Mouse (Mus musculus): ENCODE data around the gene Cadm1. TPM values are rescaled to one million over a fixed set of nuclear protein-coding genes. Genes with fewer than 3 reads are reported as not detected.
A peak's percentile ranks its signal among the peaks of the same experiment; 100 is the strongest.

Gene Cadm1
- polyA plus RNA-seq, 1 experiment = 4.0 TPM

GRCm38 (mm10) chr9:47866001-47866400 lies 336.0 kb downstream of the Cadm1 start:
- H3K4me1 ChIP-seq (ENCODE audit: control insufficient read depth, insufficient read depth, low read length) = no peaks in the 10 kb centered on the region
- no peak overlapping the region for H3K4me3 ChIP-seq (replicated peaks; ENCODE audit: control insufficient read depth, low read depth, low read length)
- TF ChIP-seq POLR2A (IDR thresholded peaks at IDR 0.05; ENCODE audit: borderline replicate concordance, control insufficient read depth, low read depth, low read length) (no peak), CTCF (IDR thresholded peaks at IDR 0.05; ENCODE audit: control insufficient read depth, insufficient read depth, low read length) (no peak)
- WGBS = 64% methylated on average over 1 of the region's 1 CpGs
- no peak overlapping the region for H3K27ac ChIP-seq (ENCODE audit: control insufficient read depth, insufficient read depth, low read depth, low read length, poor library complexity)

DNA sequence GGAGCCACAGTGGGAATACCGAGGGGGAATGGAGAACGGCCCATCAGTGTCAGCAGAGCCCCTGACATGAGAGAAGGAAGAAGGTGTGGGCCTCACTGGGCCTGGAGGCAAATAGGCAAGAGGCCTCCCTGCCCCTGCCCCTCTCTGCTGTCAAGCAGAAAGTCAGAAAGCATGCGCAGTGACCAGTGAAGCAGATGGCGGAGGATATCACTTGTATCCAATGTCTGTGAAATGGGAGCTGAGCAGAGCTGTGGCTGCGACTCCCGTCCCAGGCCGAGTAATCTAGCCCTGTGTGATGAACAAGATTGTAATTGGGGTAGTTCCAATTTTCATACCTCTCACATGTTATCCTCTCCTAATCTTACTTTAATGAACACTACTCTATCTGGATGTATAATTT lies 337.5 kb downstream of the Cadm1 start:
- TF ChIP-seq CTCF (IDR thresholded peaks at IDR 0.05; ENCODE audit: control insufficient read depth, insufficient read depth, low read length) (no peak), POLR2A (IDR thresholded peaks at IDR 0.05; ENCODE audit: borderline replicate concordance, control insufficient read depth, low read depth, low read length) (no peak)

GRCm38 (mm10) chr9:47869661-47870060 lies 339.7 kb downstream of the Cadm1 start:
- Histone ChIP-seq H3K4me3 (replicated peaks; ENCODE audit: control insufficient read depth, low read depth, low read length) (no peak overlapping the region), H3K27ac (ENCODE audit: control insufficient read depth, insufficient read depth, low read depth, low read length, poor library complexity) (no peak overlapping the region), H3K4me1 (ENCODE audit: control insufficient read depth, insufficient read depth, low read length) (no peaks in the 10 kb centered on the region)
- 74% methylated on average over 5 of the region's 5 CpGs for WGBS
- no peak for TF ChIP-seq POLR2A (IDR thresholded peaks at IDR 0.05; ENCODE audit: borderline replicate concordance, control insufficient read depth, low read depth, low read length)
- TF ChIP-seq CTCF (IDR thresholded peaks at IDR 0.05; ENCODE audit: control insufficient read depth, insufficient read depth, low read length) = no peak

More for the DNA sequence above, 337.5 kb downstream of the Cadm1 start:
- H3K27ac ChIP-seq (ENCODE audit: control insufficient read depth, insufficient read depth, low read depth, low read length, poor library complexity) = no peak overlapping the region
- no peaks in the 10 kb centered on the region for H3K4me1 ChIP-seq (ENCODE audit: control insufficient read depth, insufficient read depth, low read length)
- H3K4me3 ChIP-seq (replicated peaks; ENCODE audit: control insufficient read depth, low read depth, low read length) = no peak overlapping the region
- 82% methylated on average over 7 of the region's 7 CpGs for WGBS

- Histone ChIP-seq H3K27ac (ENCODE audit: control insufficient read depth, insufficient read depth, low read depth, low read length, poor library complexity) (no peak overlapping the region), H3K4me3 (replicated peaks; ENCODE audit: control insufficient read depth, low read depth, low read length) (no peak overlapping the region), H3K4me1 (ENCODE audit: control insufficient read depth, insufficient read depth, low read length) (no peaks in the 10 kb centered on the region)
- WGBS = 78% methylated on average over 10 of the region's 10 CpGs
- no peak for TF ChIP-seq CTCF (IDR thresholded peaks at IDR 0.05; ENCODE audit: control insufficient read depth, insufficient read depth, low read length)
Measured at GRCm38 (mm10) chr9:47876557-47877206, 346.7 kb downstream of the Cadm1 start.

- Histone ChIP-seq H3K4me1 (ENCODE audit: control insufficient read depth, insufficient read depth, low read length) (no peaks in the 10 kb centered on the region), H3K27ac (ENCODE audit: control insufficient read depth, insufficient read depth, low read depth, low read length, poor library complexity) (no peak overlapping the region), H3K4me3 (replicated peaks; ENCODE audit: control insufficient read depth, low read depth, low read length) (no peak overlapping the region)
- 76% methylated on average over 8 of the region's 8 CpGs for WGBS
- no peak for TF ChIP-seq POLR2A (IDR thresholded peaks at IDR 0.05; ENCODE audit: borderline replicate concordance, control insufficient read depth, low read depth, low read length)
- TF ChIP-seq CTCF (IDR thresholded peaks at IDR 0.05; ENCODE audit: control insufficient read depth, insufficient read depth, low read length) = no peak
Measured at GRCm38 (mm10) chr9:47880171-47880570, 350.2 kb downstream of the Cadm1 start.

DNA sequence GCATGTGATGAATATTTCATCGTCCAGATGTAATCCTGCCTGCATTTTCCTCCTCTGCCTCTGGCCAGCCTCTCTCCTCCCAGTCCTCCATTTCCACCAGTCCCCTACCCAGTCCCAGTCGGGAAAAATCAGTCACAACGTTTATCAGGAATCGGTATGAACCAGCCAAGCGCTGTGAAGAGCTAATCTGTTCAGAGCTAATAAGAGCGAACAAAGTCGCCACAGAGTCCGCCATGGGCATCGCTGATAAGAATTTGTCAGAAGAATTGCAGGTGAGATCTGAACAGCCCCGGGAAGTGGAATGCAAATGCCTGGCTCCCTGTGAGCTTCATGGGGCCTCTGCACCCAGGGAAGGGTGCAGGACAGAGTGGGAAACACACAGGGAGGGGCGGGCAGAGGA lies 352.4 kb downstream of the Cadm1 start:
- WGBS = 75% methylated on average over 11 of the region's 11 CpGs
- TF ChIP-seq CTCF (IDR thresholded peaks at IDR 0.05; ENCODE audit: control insufficient read depth, insufficient read depth, low read length) (no peak), POLR2A (IDR thresholded peaks at IDR 0.05; ENCODE audit: borderline replicate concordance, control insufficient read depth, low read depth, low read length) (no peak)
- no peak overlapping the region for H3K27ac ChIP-seq (ENCODE audit: control insufficient read depth, insufficient read depth, low read depth, low read length, poor library complexity)
- no peak overlapping the region for H3K4me3 ChIP-seq (replicated peaks; ENCODE audit: control insufficient read depth, low read depth, low read length)
- H3K4me1 ChIP-seq (ENCODE audit: control insufficient read depth, insufficient read depth, low read length) = no peaks in the 10 kb centered on the region

DNA sequence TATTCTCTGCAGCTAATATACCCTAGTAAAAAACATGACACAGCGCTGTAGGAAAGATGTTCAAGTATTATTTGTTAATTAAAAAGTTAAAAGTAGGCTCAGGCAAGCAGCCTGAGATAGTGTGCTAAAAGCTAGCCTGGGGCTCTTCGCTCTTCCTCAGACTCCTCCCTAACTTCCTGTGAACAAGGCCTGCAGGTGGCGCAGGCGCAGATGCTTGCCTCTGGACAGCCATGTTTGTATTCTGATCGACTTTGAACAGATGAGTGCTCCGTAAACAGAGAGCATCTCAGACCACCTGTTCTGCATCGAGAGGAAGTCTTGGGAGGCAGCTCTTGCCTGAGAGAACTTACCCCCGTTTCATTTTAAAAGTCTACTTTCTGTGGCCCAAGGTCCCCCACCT lies 361.7 kb downstream of the Cadm1 start:
- TF ChIP-seq POLR2A (IDR thresholded peaks at IDR 0.05; ENCODE audit: borderline replicate concordance, control insufficient read depth, low read depth, low read length) = no peak
- Histone ChIP-seq H3K27ac (ENCODE audit: control insufficient read depth, insufficient read depth, low read depth, low read length, poor library complexity) (no peak overlapping the region), H3K4me3 (replicated peaks; ENCODE audit: control insufficient read depth, low read depth, low read length) (no peak overlapping the region), H3K4me1 (ENCODE audit: control insufficient read depth, insufficient read depth, low read length) (no peaks in the 10 kb centered on the region)
- 81% methylated on average over 8 of the region's 8 CpGs for whole genome bisulfite sequencing

DNA sequence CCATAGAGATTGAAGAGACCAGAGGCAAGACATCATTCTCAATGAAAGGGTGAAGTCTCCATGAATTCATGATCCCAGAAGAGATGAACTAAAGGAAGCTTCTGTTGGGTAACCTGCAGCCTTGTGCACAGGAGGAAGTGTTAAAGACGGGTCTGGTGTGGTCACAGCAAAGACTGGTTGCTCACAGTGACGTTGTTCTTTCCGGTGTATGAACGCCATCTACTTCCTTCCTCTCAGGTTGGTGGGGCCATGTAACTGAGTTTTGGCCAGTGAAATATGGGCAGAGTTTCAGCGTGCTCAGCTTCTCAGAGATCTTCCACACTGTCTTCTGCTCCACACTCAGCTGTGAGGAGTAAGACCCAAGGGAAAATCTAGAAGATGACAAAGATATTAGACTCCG lies 363.0 kb downstream of the Cadm1 start:
- WGBS = 21% methylated on average over 6 of the region's 6 CpGs
- H3K27ac ChIP-seq (ENCODE audit: control insufficient read depth, insufficient read depth, low read depth, low read length, poor library complexity) = peak overlapping the region; percentile 59; the same call in 1 of the 2 replicates
- TF ChIP-seq POLR2A (IDR thresholded peaks at IDR 0.05; ENCODE audit: borderline replicate concordance, control insufficient read depth, low read depth, low read length) (no peak), CTCF (IDR thresholded peaks at IDR 0.05; ENCODE audit: control insufficient read depth, insufficient read depth, low read length) (no peak)
- H3K4me3 ChIP-seq (replicated peaks; ENCODE audit: control insufficient read depth, low read depth, low read length) = no peak overlapping the region
- no peaks in the 10 kb centered on the region for H3K4me1 ChIP-seq (ENCODE audit: control insufficient read depth, insufficient read depth, low read length)

DNA sequence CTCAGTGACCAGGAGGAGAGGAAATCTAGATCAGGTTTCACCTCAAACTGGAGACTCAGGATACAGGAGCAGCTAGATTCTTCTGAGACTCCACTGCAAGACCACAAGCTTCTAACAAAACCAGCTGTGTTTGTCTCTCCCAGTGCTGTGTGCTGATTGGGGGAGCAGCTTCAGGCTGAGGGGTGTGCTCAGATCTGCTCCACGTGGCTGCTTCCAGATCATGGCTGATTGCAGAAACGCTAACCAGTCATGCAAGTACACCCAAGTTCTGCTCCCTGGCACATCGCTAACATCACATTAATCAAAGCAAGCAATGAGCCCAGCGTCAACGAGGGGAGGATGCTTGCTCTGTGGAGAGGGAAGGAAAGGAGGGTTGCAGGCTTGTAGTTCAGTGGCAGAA lies 364.1 kb downstream of the Cadm1 start:
- TF ChIP-seq CTCF (IDR thresholded peaks at IDR 0.05; ENCODE audit: control insufficient read depth, insufficient read depth, low read length) (no peak), POLR2A (IDR thresholded peaks at IDR 0.05; ENCODE audit: borderline replicate concordance, control insufficient read depth, low read depth, low read length) (no peak)
- Histone ChIP-seq H3K4me1 (ENCODE audit: control insufficient read depth, insufficient read depth, low read length) (no peaks in the 10 kb centered on the region), H3K4me3 (replicated peaks; ENCODE audit: control insufficient read depth, low read depth, low read length) (no peak overlapping the region), H3K27ac (ENCODE audit: control insufficient read depth, insufficient read depth, low read depth, low read length, poor library complexity) (no peak overlapping the region)
- WGBS = 40% methylated on average over 5 of the region's 5 CpGs
